Mouse (Mus musculus): ENCODE data around the gene Bzw1.
A peak's percentile ranks its signal among the peaks of the same experiment; 100 is the strongest.

The Bzw1 gene

DNA sequence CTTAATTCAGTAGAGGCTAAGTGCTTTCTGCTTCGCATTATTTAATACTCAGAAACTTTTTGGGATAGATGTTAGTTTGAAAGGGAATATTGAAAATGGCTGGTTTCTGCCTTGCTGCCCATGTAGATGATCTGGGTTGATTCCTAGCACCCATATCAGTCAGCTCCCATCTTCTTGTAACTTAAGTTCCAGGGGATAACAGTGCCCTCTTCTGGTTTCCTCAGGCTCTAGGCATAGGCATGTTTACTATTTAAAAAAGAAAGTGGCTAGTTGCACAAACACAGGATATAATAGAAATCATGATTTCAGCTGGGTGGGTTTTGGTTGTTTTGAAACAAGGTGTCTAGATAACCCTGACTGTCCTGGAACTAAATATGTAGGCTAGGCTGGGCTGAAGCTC is 3.5 kb downstream of the Bzw1 start:
- DNase-seq (ENCODE audit: low spot score): no peak

DNA sequence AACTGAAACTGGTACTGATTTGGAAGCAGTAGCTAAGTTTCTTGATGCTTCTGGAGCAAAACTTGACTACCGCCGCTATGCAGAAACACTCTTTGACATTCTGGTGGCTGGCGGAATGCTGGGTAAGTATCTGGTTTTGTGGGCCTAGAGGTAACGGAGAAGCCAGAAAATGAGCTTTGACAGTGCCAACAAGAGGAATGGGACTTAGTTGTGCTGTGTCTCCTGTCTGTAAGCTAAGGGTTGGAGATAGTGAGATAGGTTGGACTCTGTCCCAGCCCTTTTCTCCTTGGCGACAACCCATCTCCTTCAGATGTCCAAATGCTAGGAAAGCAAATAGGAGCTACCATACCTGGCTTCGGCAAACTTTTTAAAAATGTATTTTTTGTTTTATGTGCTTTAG is 5.0 kb downstream of the Bzw1 start:
- DNase-seq (ENCODE audit: low spot score): no peak

DNA sequence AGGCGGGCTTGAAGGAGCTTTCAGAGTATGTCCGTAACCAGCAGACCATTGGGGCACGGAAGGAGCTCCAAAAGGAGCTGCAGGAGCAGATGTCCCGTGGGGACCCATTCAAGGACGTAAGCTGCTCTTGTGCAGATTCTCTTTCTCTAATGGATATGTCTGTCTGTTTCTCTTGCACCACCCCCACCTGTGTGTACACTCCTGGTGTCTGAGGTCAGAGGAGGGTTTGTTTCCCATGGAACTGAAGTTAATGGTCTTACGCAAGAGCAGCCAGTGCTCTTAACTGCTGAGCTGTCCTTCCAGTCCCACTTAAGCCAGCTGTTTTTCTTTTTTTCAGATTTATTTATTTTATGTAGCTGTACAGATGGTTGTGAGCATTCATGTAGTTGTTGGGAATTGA is 8.7 kb downstream of the Bzw1 start:
- no peak for DNase-seq (ENCODE audit: low spot score)

DNA sequence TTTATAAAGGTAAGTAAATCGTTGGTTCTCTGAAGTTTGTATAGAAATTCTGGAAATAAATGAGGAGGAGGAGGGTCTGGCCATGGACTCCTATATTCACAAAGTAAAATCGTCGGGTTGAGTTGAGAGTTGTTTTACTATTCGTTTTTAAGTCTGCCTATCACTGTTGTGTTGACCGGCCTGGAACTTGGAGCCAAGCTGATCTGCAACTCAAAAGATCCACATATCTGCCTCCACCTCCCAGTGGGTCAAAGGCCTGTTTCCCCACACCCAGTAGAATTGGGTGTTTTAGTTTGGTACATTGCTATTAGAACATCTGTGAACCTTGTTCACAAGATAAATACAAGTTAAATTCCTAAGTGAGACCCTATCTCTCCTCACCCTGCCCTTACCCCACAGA is 11.0 kb downstream of the Bzw1 start:
- no peak for DNase-seq (ENCODE audit: low spot score)

DNA sequence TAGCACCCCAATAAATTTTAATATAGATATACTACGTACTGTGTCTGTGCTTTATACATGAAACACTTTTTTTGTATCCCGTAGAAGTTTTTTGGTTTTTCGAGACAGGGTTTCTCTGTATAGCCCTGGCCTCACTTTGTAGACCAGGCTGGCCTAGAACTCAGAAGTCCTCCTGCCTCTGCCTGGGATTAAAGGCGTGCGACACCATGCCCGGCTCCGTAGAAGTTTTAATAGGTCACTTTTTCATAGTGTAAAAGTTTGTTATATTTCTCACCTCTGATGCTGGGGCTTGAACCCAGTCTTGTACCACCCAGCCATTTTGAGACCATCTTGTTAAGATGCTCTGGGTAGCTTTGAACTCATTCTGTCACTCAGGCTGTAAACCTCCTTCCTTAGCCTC is 14.6 kb downstream of the Bzw1 start:
- DNase-seq (ENCODE audit: low spot score): no peak

DNA sequence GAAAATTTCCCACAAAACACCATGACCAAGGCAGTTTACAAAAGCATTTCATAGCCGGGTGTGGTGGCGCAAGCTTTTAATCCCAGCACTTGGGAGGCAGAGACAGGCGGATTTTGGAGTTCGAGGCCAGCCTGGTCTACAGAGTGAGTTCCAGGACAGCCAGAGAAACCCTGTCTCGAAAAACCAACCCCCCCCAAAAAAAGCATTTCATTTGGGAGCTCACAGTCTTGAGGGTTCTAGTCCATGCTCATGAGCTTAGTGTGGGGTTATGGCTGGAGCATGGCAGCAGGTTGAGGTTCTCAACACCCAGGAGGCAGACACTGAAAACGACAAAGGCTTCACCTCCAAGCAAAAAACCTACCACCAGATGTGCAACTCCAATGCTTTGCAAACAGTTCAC is 15.4 kb downstream of the Bzw1 start:
- DNase-seq (ENCODE audit: low spot score): no peak

DNA sequence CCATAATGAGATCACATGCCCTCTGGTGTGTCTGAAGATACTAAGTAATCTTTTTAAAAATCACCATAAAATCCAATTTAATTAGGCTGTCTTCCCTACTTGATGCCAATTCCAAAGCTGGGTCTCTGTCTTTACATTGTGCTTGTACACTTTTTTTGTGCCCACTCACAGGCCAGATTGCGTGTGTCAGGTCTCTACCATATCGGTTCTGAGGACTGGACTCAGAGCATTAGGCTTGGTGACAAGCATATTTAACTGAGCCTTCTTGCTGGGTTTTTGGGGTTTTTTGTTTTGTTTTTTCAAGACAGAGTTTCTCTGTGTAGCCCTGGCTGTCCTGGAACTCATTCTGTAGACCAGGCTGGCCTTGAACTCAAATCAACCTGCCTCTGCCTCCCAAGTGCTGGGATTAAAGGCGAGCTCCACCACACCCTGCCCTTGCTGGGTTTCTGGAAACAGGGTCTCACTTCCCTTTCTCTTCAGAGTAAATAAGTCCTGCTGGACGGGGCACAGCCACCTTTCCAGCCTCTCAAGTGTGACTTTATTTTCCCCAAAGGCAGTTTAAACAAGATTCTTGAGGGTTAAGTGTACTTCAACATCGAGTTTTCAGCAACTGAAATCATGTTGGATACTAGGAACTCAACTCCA is 17.0 kb downstream of the Bzw1 start:
- DNase-seq (ENCODE audit: low spot score): no peak

DNA sequence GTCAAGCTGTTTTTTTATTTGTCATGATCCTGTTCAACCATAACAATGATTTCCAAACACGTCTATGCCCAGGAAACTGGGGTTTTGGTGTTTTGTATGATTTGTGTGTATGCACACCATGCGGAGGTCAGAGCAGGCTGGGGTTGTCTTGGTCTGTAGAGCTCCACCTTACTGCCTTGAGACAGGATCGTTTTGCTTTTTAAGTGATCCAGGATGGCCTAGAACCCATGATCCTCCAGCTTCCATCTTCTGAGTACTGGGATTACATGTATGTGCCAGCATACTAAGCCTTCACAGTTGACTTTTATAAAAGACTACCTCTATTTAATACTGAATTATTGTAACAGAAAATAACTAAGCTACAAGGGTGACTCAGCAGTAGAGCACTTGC is 17.5 kb downstream of the Bzw1 start:
- no peak for DNase-seq (ENCODE audit: low spot score)

DNA sequence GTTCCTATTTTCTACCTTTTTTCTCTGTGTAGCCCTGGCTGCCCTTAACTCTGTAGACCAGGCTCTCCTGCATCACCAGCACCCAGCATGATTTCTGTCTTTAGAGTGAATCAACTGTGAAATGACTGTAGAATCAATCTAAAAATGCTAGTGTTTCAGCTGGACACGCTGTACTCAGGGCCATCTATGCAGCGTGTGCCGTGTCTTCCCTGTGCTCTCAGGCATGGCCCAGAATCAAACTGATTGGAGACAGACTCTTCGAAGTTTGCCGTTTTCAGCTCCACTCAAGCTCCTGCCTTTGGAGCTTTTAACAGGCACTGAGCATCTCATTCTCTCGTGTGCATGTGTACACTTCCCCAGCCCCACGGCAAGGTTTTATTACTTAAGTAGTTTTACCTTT is 18.1 kb downstream of the Bzw1 start:
- DNase-seq (ENCODE audit: low spot score): no peak

DNA sequence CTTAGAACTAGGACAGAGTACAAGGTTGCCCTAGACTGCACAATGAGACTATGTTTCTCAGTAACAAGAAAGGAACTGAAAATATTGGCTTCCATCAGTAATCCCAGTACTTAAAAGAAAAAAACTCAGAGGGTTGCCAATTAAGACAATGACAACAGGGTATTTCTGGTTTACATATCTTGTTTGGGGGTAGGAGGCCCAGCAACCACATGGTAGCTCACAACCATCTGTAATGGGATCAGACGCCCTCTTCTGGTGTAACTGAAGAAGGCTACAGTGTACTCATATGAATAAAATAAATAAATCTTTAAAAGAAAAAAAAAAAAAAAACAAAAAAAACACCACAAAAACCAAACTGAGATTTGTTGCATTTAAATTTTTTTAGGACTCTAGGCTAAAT is 22.7 kb downstream of the Bzw1 start:
- DNase-seq (ENCODE audit: low spot score): no peak

DNA sequence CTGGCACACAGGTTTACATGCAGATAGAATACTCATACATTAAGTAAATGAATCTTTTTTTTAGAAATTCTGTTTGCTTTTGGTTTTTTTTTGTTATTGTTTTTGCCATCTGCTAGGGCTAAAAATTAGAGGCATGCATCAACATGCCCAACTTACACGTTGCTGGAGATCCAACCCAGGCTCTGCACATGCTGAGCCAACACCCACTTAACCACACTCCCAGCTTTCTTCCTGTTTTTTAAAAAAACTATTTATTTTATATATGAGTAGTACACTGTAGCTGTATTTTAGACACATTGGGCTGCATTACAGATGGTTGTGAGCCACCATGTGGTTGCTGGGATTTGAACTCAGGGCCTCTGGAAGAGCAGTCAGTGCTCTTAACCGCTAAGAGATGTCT is 23.4 kb downstream of the Bzw1 start:
- DNase-seq (ENCODE audit: low spot score): no peak

DNA sequence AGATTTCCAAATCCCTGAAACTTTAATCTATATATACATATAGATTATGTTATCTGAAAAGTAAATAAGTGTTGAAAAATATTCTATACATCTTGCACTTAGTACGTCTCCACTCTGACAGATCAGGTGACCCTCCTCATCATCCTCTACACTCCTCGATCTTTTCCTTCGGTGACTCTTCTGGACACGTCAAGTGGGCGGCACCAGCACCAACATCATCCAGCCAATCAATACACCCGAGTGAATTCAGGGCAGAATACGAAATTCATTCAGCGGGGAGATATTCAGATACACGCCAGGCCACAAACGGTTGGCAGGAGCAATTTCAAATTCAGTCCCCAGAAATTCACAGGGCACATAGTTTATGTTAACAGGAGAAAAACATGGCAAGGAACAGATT is 27.3 kb downstream of the Bzw1 start:
- no peak for DNase-seq (ENCODE audit: low spot score)

DNA sequence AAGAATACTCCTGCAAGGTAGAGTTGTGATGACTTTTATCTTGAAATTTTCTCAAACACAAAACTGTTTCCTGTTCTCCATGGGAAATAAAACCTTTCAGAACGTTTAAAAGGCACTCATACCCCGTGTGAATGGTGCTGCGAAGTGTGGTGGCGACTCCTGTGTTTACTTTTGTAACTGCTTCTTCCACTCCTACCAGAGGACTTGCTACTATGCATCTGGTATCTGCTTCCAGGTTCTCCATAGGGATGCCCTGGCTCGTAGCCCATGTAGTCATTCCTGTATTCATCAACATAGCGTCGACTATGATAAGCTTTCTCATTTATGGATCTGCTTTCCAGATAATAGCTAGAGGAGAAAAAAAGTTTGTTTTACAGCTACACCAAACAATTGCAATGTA is 28.3 kb downstream of the Bzw1 start:
- no peak for DNase-seq (ENCODE audit: low spot score)

DNA sequence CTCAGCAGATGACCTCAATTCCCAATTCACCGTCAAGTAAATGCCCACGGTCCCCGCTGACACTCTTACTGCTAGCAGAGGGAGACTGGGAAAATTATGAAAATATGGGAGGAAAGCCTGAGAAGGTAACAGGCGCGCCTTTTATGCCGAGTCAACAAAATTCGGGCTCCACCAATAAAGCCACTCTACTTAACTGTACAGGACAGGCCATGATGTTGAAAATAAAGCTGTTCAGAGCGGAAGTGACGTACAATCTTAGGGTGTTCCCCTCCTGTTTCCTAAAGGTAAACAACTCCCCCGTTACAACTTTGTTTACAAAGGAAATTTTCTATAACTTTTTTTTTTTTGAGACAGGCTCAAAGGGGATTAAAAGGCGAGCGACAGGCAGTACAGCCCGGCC is 30.2 kb downstream of the Bzw1 start:
- no peak for DNase-seq (ENCODE audit: low spot score)

DNA sequence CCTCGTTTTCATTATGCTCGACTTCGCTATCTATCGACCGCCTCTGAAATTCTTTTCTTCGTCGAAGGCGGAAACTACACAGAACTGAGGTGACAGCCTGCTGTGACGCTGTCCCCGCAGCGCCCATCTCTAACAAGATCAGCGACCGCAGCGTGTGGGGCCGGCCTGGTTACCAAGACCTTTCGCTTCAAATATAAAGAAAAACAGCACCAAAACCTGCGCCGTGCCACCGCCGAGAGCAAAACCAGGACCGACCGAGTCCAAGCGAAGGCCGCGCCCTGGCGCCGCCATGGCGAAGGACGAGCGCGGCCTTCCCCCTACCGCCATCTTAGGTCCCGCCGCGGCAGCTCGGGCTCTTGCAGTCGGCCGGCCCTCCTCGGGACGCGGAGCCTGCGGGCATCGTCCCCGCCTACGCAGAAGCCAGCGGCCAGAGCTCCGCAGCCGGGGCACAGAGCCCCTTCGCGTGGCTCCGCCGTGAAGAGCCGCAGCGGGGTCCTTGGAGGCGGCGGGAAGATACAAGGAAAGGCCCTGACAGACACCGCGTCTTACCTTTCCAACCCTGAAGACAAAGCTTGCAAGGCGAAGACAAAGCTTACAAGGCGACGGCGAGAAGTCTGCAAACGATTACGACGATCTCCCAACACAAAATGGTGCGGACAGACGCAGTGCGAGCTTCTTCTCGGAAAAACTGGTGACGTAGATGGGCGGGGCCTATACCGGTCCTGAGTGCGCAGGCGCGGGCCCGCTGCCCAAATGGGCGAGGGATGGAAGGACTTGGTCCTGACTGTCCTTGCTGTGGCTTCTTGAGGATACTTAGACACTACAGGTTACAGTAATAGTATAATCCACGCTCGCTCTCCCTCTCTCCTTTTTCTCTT is 30.9 kb downstream of the Bzw1 start, which contains the start of gene Clk1:
Gene Clk1, minus strand, starts transcription at position 696 of the 878 bp plus-strand sequence.
- peak; percentile 99 for DNase-seq (ENCODE audit: low spot score)

DNA sequence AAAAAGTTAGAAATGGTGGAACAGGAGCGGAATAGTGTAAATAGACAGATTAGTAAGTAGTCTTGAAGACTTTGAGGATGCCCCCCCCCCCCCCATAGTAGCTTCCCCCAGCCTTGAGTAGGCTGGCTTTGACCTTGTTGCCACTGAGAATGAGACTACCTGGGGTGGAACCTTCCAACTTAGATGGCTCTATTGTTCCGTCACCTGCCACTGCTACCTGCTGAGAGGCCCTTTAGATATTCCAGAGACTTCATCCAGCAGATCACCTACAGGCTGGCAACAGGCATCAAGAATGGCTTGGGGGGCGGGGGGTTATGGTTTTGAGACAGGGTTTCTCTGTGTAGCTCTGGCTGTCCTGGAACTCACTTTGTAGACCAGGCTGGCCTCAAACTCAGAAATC is 31.9 kb downstream of the Bzw1 start:
- DNase-seq (ENCODE audit: low spot score): no peak

DNA sequence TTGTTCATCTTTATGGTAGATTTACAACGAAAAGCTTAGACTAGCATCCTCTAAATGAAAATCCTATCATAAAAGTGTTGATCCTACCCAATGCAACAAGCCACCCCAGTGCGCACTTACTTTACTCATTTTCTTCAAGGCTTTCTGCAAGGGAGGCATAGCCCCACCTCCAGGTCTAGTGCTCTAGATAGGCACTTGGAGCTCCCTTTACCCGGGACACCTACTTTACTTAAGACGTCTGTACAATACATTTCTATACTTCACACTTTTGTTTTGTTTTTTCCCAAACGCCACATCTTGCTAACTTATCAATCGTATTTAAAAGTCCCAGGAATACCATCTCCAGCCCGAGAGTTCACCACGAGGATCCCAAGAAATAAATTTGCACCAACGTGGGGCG is 52.0 kb downstream of the Bzw1 start:
- DNase-seq (ENCODE audit: low spot score): no peak

DNA sequence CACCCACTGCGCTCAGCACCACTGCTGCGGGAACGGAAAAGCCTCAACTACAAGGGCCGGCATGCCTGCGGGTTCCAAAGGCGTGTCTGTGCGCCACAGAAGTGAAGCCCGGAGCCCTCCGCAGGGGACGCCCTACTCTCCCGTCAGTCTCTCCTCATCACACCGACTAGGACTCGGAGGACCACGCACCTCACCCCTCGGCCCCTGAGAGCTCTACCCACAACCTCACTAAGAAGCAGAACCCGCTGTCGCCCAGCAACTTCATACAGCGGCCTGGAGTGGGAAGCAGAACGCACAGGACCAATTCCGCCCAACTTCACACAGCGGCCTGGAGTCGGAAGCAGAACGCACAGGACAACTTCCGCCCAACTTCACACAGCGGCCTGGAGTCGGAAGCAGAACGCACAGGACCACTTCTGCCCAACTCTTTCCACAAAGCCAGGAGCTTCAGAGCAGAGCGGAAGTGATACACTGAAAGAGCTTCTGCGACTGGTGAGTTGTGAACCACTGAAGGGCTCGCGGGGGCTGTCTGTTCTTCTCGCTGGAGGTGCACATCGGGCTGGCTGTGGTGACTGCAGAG is 52.5 kb downstream of the Bzw1 start, which contains the start of the genes Nif3l1 and Ppil3:
Gene Nif3l1, plus strand, starts transcription at position 9 of the 580 bp plus-strand sequence.
Gene Ppil3, minus strand, starts transcription at position 344 of the 580 bp plus-strand sequence.
- peak; percentile 74 for DNase-seq (ENCODE audit: low spot score)

DNA sequence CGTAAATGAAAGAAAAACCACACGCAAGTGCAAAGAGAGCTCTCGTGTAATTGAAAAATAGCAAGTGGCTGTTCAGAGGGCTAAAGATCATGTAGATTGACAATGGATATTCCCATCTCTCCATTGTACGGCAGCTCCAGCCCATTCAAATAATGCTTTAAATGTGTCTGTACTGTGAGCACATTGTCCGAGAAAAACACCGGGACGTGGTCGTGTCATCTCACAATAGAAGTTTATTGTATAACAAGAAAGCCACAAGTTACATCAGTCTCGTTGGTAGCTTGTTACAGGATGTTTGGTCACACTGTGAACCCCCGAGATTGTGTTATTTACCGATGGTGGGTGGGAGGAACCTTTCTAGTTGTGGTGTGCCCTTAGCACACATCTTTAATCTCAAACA is 53.2 kb downstream of the Bzw1 start:
- DNase-seq (ENCODE audit: low spot score): no peak

DNA sequence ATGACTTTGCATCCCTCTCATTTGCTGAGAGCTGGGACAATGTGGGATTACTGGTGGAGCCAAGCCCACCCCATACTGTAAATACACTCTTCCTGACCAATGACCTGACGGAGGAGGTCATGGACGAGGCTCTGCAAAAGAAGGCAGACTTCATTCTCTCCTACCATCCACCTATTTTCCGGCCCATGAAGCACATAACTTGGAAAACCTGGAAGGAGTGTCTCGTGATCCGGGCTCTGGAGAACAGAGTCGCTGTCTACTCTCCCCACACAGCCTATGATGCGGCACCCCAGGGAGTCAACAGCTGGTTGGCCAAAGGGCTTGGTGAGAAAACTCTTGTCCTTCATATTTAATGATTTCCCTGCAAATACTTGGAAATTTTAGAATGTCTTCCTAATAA is 55.1 kb downstream of the Bzw1 start:
- DNase-seq (ENCODE audit: low spot score): no peak

DNA sequence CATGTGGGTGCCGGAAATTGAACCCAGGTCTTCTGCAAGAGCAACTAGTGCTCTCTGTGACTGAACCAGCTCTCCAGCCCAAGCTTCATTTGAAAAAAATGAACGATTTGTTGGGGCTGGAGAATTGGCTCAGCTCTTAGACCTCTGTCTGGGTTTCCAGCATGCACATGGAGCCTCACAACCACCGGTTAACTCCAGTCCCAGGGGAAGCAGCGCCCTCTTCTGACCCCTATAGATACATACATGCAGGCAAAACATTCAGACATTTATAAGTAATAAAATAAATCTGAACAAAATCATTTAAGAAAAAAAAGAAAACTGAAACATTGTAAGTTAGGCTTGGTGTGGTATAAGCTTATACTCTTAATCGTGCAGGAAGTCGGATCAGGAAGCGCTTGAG is 55.7 kb downstream of the Bzw1 start:
- no peak for DNase-seq (ENCODE audit: low spot score)

DNA sequence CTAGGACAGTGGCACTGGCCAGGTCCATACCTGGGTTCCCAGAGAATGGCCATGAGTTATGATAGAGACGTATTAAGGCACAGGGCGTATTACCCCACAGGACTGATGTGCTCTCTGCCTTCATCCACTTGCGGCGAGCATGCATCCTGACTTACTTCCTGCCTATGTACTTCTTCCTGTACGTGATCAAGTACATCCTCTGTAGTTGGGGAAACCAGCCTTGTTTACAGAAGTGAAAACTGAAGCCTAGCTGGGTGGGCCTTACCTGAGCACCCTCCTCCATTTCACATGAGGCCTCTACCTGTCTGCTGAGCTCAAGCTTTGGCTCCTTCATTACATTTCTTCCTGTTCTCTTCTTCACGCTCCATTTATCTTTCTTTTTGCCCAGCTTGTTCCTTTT is 61.6 kb downstream of the Bzw1 start:
- no peak for DNase-seq (ENCODE audit: low spot score)
